Comparison of ENCODE assay signal across 8 mouse cellular contexts in genomic region chr13:44420227-44420592, GRCm38 (mm10).
DNase-seq lines count a peak whose midpoint lies in the region; ATAC-seq and TF ChIP-seq lines count a peak whose summit lies in the region.

No protein-coding gene starts in this region.

- WGBS in forebrain, embryonic 12.5 days, result 13% methylated on average over 6 of the region's 6 CpGs
- WGBS in forebrain, embryonic 16.5 days, result 14% methylated on average over 6 of the region's 6 CpGs
- 35% methylated on average over 6 of the region's 6 CpGs for WGBS in liver, adult 2 months
- 30% methylated on average over 6 of the region's 6 CpGs for WGBS in liver, embryonic 14.5 days (ENCODE audit: insufficient replicate concordance)

- 0 out of 2 replicates have a peak overlapping the region, but pooled peaks have one; percentile 33 for H3K9ac ChIP-seq in forebrain, embryonic 12.5 days
- H3K9ac ChIP-seq in forebrain, embryonic 16.5 days (replicated peaks; ENCODE audit: low read depth, low read length), result no peak overlapping the region
- no peak overlapping the region for H3K9ac ChIP-seq in liver, adult 2 months (ENCODE audit: low read depth, low read length)
- H3K9ac ChIP-seq in liver, embryonic 14.5 days (replicated peaks), result no peak overlapping the region

- no peak for TF ChIP-seq EP300 in liver, embryonic 14.5 days (IDR thresholded peaks at IDR 0.05; ENCODE audit: low read depth)

- H3K4me3 ChIP-seq in forebrain, embryonic 12.5 days (replicated peaks), result no peak overlapping the region
- no peak overlapping the region for H3K4me3 ChIP-seq in forebrain, embryonic 16.5 days (replicated peaks; ENCODE audit: low read length)
- no peak overlapping the region for H3K4me3 ChIP-seq in liver, adult 2 months (ENCODE audit: insufficient read depth, low read depth, low read length)
- H3K4me3 ChIP-seq in liver, embryonic 14.5 days (ENCODE audit: insufficient read depth in 1 of 2, low read depth in 2 of 2, low read length in 2 of 2), result no peak overlapping the region

- no peaks in the 10 kb centered on the region for H3K36me3 ChIP-seq in forebrain, embryonic 12.5 days (replicated peaks)
- no peaks in the 10 kb centered on the region for H3K36me3 ChIP-seq in forebrain, embryonic 16.5 days (ENCODE audit: control insufficient read depth, insufficient read depth)
- no peaks in the 10 kb centered on the region for H3K36me3 ChIP-seq in liver, adult 2 months (ENCODE audit: control insufficient read depth, insufficient read depth, low read length)
- H3K36me3 ChIP-seq in liver, embryonic 14.5 days (replicated peaks; ENCODE audit: control insufficient read depth, insufficient read depth, low read depth), result no peaks in the 10 kb centered on the region

- no peak for TF ChIP-seq CTCF in liver, adult 2 months (IDR thresholded peaks at IDR 0.05; ENCODE audit: low read depth, low read length)
- no peak for TF ChIP-seq CTCF in liver, embryonic 14.5 days (IDR thresholded peaks at IDR 0.05; ENCODE audit: low read depth)

- 0 out of 2 replicates have a peak, but pooled peaks cover 3% of the 10 kb centered on the region for H3K9me3 ChIP-seq in forebrain, embryonic 12.5 days
- no peaks in the 10 kb centered on the region for H3K9me3 ChIP-seq in forebrain, embryonic 16.5 days (ENCODE audit: control insufficient read depth, low read length)
- H3K9me3 ChIP-seq in liver, embryonic 14.5 days (ENCODE audit: control insufficient read depth, low read length), result no peaks in the 10 kb centered on the region

- H3K4me2 ChIP-seq in forebrain, embryonic 12.5 days, result peak overlapping the region; percentile 42
- H3K4me2 ChIP-seq in forebrain, embryonic 16.5 days (ENCODE audit: low read length), result no peak overlapping the region; the same call in 1 of the 2 replicates
- H3K4me2 ChIP-seq in liver, embryonic 14.5 days (ENCODE audit: low read depth), result peak overlapping the region; percentile 43; the same call in 1 of the 2 replicates

- H3K27me3 ChIP-seq in forebrain, embryonic 12.5 days, result peaks cover 9% of the 10 kb centered on the region; the same call in 1 of the 2 replicates
- no peaks in the 10 kb centered on the region for H3K27me3 ChIP-seq in forebrain, embryonic 16.5 days (replicated peaks; ENCODE audit: control insufficient read depth, insufficient read depth, low read length)
- no peaks in the 10 kb centered on the region for H3K27me3 ChIP-seq in liver, adult 2 months (ENCODE audit: control insufficient read depth, insufficient read depth, low read length)
- no peaks in the 10 kb centered on the region for H3K27me3 ChIP-seq in liver, embryonic 14.5 days (ENCODE audit: control insufficient read depth, insufficient read depth, low read length)

- peaks cover 34% of the 10 kb centered on the region for H3K4me1 ChIP-seq in forebrain, embryonic 12.5 days
- H3K4me1 ChIP-seq in forebrain, embryonic 16.5 days (replicated peaks; ENCODE audit: control insufficient read depth, insufficient read depth, low read length), result peaks cover 17% of the 10 kb centered on the region
- H3K4me1 ChIP-seq in liver, adult 2 months (ENCODE audit: control insufficient read depth, insufficient read depth, low read length), result peaks cover 5% of the 10 kb centered on the region
- peaks cover 2 to 17% of the 10 kb centered on the region in 2 experiments; a peak in 2 of 4 replicates for H3K4me1 ChIP-seq in liver, embryonic 14.5 days (replicated peaks; ENCODE audit: control insufficient read depth in 2 of 2, insufficient read depth in 2 of 2, low read length in 1 of 2)

- no peak for TF ChIP-seq POLR2A in liver, adult 2 months (IDR thresholded peaks at IDR 0.05; ENCODE audit: extremely low read depth, insufficient read depth, low read length)

- no peak for ATAC-seq in forebrain, embryonic 12.5 days (ENCODE audit: low FRiP score)
- ATAC-seq in forebrain, embryonic 16.5 days, result no peak
- ATAC-seq in liver, embryonic 14.5 days (ENCODE audit: insufficient read depth), result no peak

- no peak for DNase-seq in liver, adult 2 months (ENCODE audit: extremely low read depth, low read depth, low spot score)
- no peak for DNase-seq in liver
- peak; percentile 31 for DNase-seq in hindlimb bud, embryonic 11.5 days (ENCODE audit: extremely low spot score, low read depth, low spot score)
- DNase-seq in liver, embryonic 14.5 days (ENCODE audit: low read depth in 3 of 3, low spot score in 3 of 3), result no peak
- DNase-seq in urinary bladder, postnatal 25 days (ENCODE audit: low spot score), result no peak
- no peak for DNase-seq in thymus, postnatal 0 days (ENCODE audit: low spot score)

- H3K79me2 ChIP-seq in liver, adult 2 months (ENCODE audit: control insufficient read depth, insufficient read depth, low read length), result no peaks in the 10 kb centered on the region

- H3K27ac ChIP-seq in forebrain, embryonic 12.5 days, result no peak overlapping the region
- no peak overlapping the region for H3K27ac ChIP-seq in forebrain, embryonic 16.5 days (ENCODE audit: low read length)
- H3K27ac ChIP-seq in liver, adult 2 months (replicated peaks; ENCODE audit: insufficient read depth, low read depth, low read length), result peak overlapping the region; percentile 32; the same call in 1 of the 2 replicates
- H3K27ac ChIP-seq in liver, embryonic 14.5 days, result no peak overlapping the region
